Mouse (Mus musculus) limb, embryonic 11.5 days (tissue): ENCODE measurements around the gene Metrn. TPM values are rescaled to one million over a fixed set of nuclear protein-coding genes. Genes with fewer than 3 reads are reported as not detected.

Experiments
- ATAC-seq: fragments of 200-750 bp; cut with Nextera tagmentation; 2 replicates; pipeline ENCODE4 v1.8.0; 2017; ENCODE audit warnings: low read depth; ENCODE audit not compliant: insufficient number of reproducible peaks, low FRiP score, low TSS enrichment
- DNase-seq: peaks from one replicate; pipeline ENCODE4 v3.0.0-alpha.2; 2015; ENCODE audit warnings: low spot score
- H3K27ac ChIP-seq: fragments of 300-500 bp; sonication (generic); replicated peaks from 2 replicates; pipeline ENCODE4 v1.5.1; 2014; ENCODE audit warnings: low read depth, mild to moderate bottlenecking, low read length
- H3K27me3 ChIP-seq: fragments of 300-500 bp; sonication (generic); 2 replicates; pipeline ENCODE4 v1.6.1; 2014; ENCODE audit warnings: mild to moderate bottlenecking, low read length, mixed read lengths; ENCODE audit not compliant: control insufficient read depth, insufficient read depth
- H3K36me3 ChIP-seq: fragments of 300-500 bp; sonication (generic); 2 replicates; pipeline ENCODE4 v1.6.1; 2014; ENCODE audit warnings: mild to moderate bottlenecking, low read length, moderate library complexity, mixed read lengths; ENCODE audit not compliant: control insufficient read depth, insufficient read depth
- H3K4me1 ChIP-seq: fragments of 300-500 bp; sonication (generic); 2 replicates; pipeline ENCODE4 v1.6.1; 2014; ENCODE audit warnings: low read length, mixed read lengths; ENCODE audit not compliant: control insufficient read depth, insufficient read depth
- H3K4me2 ChIP-seq: fragments of 300-500 bp; sonication (generic); 2 replicates; pipeline ENCODE4 v1.6.1; 2014; ENCODE audit warnings: low read depth, mild to moderate bottlenecking, moderate library complexity; ENCODE audit not compliant: severe bottlenecking
- H3K4me3 ChIP-seq: fragments of 300-500 bp; sonication (generic); 2 replicates; pipeline ENCODE4 v1.5.1; 2014; ENCODE audit warnings: low read depth, low read length
- H3K9ac ChIP-seq: fragments of 300-500 bp; sonication (generic); 2 replicates; pipeline ENCODE4 v1.6.1; 2014; ENCODE audit warnings: mild to moderate bottlenecking, low read length
- H3K9me3 ChIP-seq: fragments of 300-500 bp; sonication (generic); 2 replicates; pipeline ENCODE4 v1.6.1; 2016; ENCODE audit warnings: low read length; ENCODE audit not compliant: control insufficient read depth
- WGBS: fragments of 180-500 bp; shearing (Covaris S2); extraction: QIAGEN DNeasy Blood & Tissue Kit; methylation state at CpG from one replicate; pipeline ENCODE4 v1.1.7; 2014; 5-methylcytosine and 5-hydroxymethylcytosine counted together
- polyA plus RNA-seq: library from polyadenylated mRNA; unstranded; fragments of >200 nt; fragmentation: Nextera tagmentation; extraction: Ambion mirVana; gene quantifications from 2 replicates; pipeline ENCODE4 v1.2.1, GENCODE M21; 2014

Gene Metrn
- 13.3 and 15.0 TPM in 2 replicates for polyA plus RNA-seq

GRCm38 (mm10) chr17:25796951-25797369 lies at the start of gene Metrn:
Gene Metrn (minus strand): TSS chr17:25797136.
- Histone ChIP-seq H3K4me3 (peak within 1 kb of the TSS; percentile 76), H3K36me3 (no peaks in the 10 kb centered on the region), H3K4me1 (peaks cover 30% of the 10 kb centered on the region), H3K4me2 (peak within 1 kb of the TSS; percentile 99), H3K9ac (peak within 1 kb of the TSS; percentile 79), H3K9me3 (no peaks in the 10 kb centered on the region), H3K27ac (peak within 1 kb of the TSS; percentile 57), H3K27me3 (no peaks in the 10 kb centered on the region)
- WGBS = under 1% methylated on average over 34 of the region's 35 CpGs
- DNase-seq (peak; percentile 95), ATAC-seq (peak; percentile 82; the same call in 1 of the 2 replicates)

GRCm38 (mm10) chr17:25844396-25844901 lies 47.5 kb upstream of the Metrn start, which contains the start of gene Rhot2:
Gene Rhot2 (minus strand): TSS chr17:25844851.
- Histone ChIP-seq H3K27me3 (no peaks in the 10 kb centered on the region), H3K4me2 (peak within 1 kb of the TSS; percentile 74), H3K27ac (no peak within 1 kb of the TSS), H3K9ac (peak within 1 kb of the TSS; percentile 80), H3K9me3 (no peaks in the 10 kb centered on the region), H3K4me1 (peaks cover 8% of the 10 kb centered on the region), H3K36me3 (peaks cover 21% of the 10 kb centered on the region), H3K4me3 (peak within 1 kb of the TSS; percentile 87)
- DNase-seq = peak; percentile 97
- ATAC-seq = peak; percentile 87
- WGBS = under 1% methylated on average over 18 of the region's 21 CpGs

GRCm38 (mm10) chr17:25843636-25844395 lies 46.9 kb upstream of the Metrn start:
- DNase-seq = no peak
- 4% methylated on average over 38 of the region's 38 CpGs for WGBS
- peak; percentile 53 for ATAC-seq
- H3K4me3 ChIP-seq = peak overlapping the region; percentile 87
- H3K4me2 ChIP-seq = peak overlapping the region; percentile 74
- peaks cover 8% of the 10 kb centered on the region for H3K4me1 ChIP-seq
- no peaks in the 10 kb centered on the region for H3K27me3 ChIP-seq
- no peaks in the 10 kb centered on the region for H3K9me3 ChIP-seq
- peaks cover 28% of the 10 kb centered on the region for H3K36me3 ChIP-seq
- H3K27ac ChIP-seq = no peak overlapping the region
- peak overlapping the region; percentile 80 for H3K9ac ChIP-seq

GRCm38 (mm10) chr17:25843122-25843521 lies 46.2 kb upstream of the Metrn start:
- Histone ChIP-seq H3K27me3 (no peaks in the 10 kb centered on the region), H3K9ac (no peak overlapping the region), H3K27ac (no peak overlapping the region), H3K36me3 (peaks cover 29% of the 10 kb centered on the region), H3K4me2 (peak overlapping the region; percentile 74), H3K4me3 (peak overlapping the region; percentile 87; the same call in 1 of the 2 replicates), H3K4me1 (peaks cover 8% of the 10 kb centered on the region), H3K9me3 (no peaks in the 10 kb centered on the region)
- WGBS = 98% methylated on average over 4 of the region's 4 CpGs
- DNase-seq (no peak), ATAC-seq (no peak)

- 86% methylated on average over 3 of the region's 3 CpGs for WGBS
- Histone ChIP-seq H3K27me3 (no peaks in the 10 kb centered on the region), H3K36me3 (peaks cover 29% of the 10 kb centered on the region), H3K4me3 (no peak overlapping the region), H3K27ac (no peak overlapping the region), H3K4me1 (peaks cover 8% of the 10 kb centered on the region), H3K9ac (no peak overlapping the region), H3K9me3 (no peaks in the 10 kb centered on the region), H3K4me2 (no peak overlapping the region)
- DNase-seq (no peak), ATAC-seq (no peak)
These were observed 45.6 kb upstream of the Metrn start for GRCm38 (mm10) chr17:25842509-25842908.

GRCm38 (mm10) chr17:25841117-25841880 lies 44.4 kb upstream of the Metrn start, which contains the start of gene Gm20683:
Gene Gm20683 (minus strand): TSS chr17:25841763.
- H3K27ac ChIP-seq = no peak within 1 kb of the TSS
- H3K4me3 ChIP-seq = no peak within 1 kb of the TSS
- H3K36me3 ChIP-seq = peaks cover 29% of the 10 kb centered on the region
- peaks cover 14% of the 10 kb centered on the region for H3K4me1 ChIP-seq
- ATAC-seq (no peak), DNase-seq (no peak)
- H3K27me3 ChIP-seq = no peaks in the 10 kb centered on the region
- no peak within 1 kb of the TSS for H3K4me2 ChIP-seq
- no peaks in the 10 kb centered on the region for H3K9me3 ChIP-seq
- 94% methylated on average over 22 of the region's 22 CpGs for WGBS
- H3K9ac ChIP-seq = no peak within 1 kb of the TSS

GRCm38 (mm10) chr17:25840519-25840918 lies 43.6 kb upstream of the Metrn start:
- 94% methylated on average over 6 of the region's 6 CpGs for WGBS
- no peak overlapping the region for H3K27ac ChIP-seq
- H3K9ac ChIP-seq = no peak overlapping the region
- ATAC-seq (no peak), DNase-seq (no peak)
- no peaks in the 10 kb centered on the region for H3K9me3 ChIP-seq
- H3K4me3 ChIP-seq = no peak overlapping the region
- no peak overlapping the region for H3K4me2 ChIP-seq
- no peaks in the 10 kb centered on the region for H3K27me3 ChIP-seq
- H3K36me3 ChIP-seq = peaks cover 29% of the 10 kb centered on the region
- H3K4me1 ChIP-seq = peaks cover 15% of the 10 kb centered on the region
